Mouse (Mus musculus): Measurements from ENCODE around the gene Por. TPM values are rescaled to one million over a fixed set of nuclear protein-coding genes. Genes with fewer than 3 reads are reported as not detected.

The Por gene
- polyA plus RNA-seq, 1 experiment from 2014 or later = 117 TPM

Small RNAs within 50 kb of the gene (microRNA-seq; reads per million reads assigned to microRNA genes)
- gene Mir7034 (ENCODE audit: insufficient number of aligned reads) = not detected

Other genes starting within 250 kb of the Por start
- 70.3 and 76.5 TPM in 2 replicates for gene Hip1, start 124.9 kb upstream of the Por start, polyA plus RNA-seq (2014; fragmentation: Nextera tagmentation; extraction: Ambion mirVana)
- not detected in 2 replicates for gene Ccl26, start 106.5 kb upstream of the Por start, polyA plus RNA-seq (2014; fragmentation: Nextera tagmentation; extraction: Ambion mirVana)
- 0.99 and 1.1 TPM in 2 replicates for gene Ccl24, start 97.0 kb upstream of the Por start, polyA plus RNA-seq (2014; fragmentation: Nextera tagmentation; extraction: Ambion mirVana)
- gene Rhbdd2, start 37.4 kb upstream of the Por start, polyA plus RNA-seq (2014; fragmentation: Nextera tagmentation; extraction: Ambion mirVana) = 60.1 and 61.3 TPM in 2 replicates
- 46.1 and 49.0 TPM in 2 replicates for gene Tmem120a, start 74.4 kb downstream of the Por start, polyA plus RNA-seq (2014; fragmentation: Nextera tagmentation; extraction: Ambion mirVana)
- gene Styxl1, start 108.4 kb downstream of the Por start, polyA plus RNA-seq (2014; fragmentation: Nextera tagmentation; extraction: Ambion mirVana) = not detected in 2 replicates
- gene Mdh2, start 108.4 kb downstream of the Por start, polyA plus RNA-seq (2014; fragmentation: Nextera tagmentation; extraction: Ambion mirVana) = 526 and 536 TPM in 2 replicates
- gene Srrm3, start 136.9 kb downstream of the Por start, polyA plus RNA-seq (2014; fragmentation: Nextera tagmentation; extraction: Ambion mirVana) = 12.3 and 12.7 TPM in 2 replicates
- 11.4 and 11.8 TPM in 2 replicates for gene Hspb1, start 217.9 kb downstream of the Por start, polyA plus RNA-seq (2014; fragmentation: Nextera tagmentation; extraction: Ambion mirVana)